Mouse (Mus musculus) spleen, adult 2 months (tissue): ENCODE data around the gene F830045P16Rik.

Experiments
- CTCF ChIP-seq: fragments of 200-500 bp; IDR thresholded peaks from 2 replicates; pipeline ENCODE4 v1.5.1; 2011; ENCODE audit warnings: mild to moderate bottlenecking, inconsistent platforms; ENCODE audit not compliant: insufficient read depth, insufficient read length, insufficient replicate concordance; ENCODE audit errors: extremely low read depth
- POLR2A ChIP-seq: fragments of 200-500 bp; IDR thresholded peaks from 2 replicates; pipeline ENCODE4 v1.6.1; 2011; ENCODE audit warnings: low read depth, low read length, inconsistent platforms

DNA sequence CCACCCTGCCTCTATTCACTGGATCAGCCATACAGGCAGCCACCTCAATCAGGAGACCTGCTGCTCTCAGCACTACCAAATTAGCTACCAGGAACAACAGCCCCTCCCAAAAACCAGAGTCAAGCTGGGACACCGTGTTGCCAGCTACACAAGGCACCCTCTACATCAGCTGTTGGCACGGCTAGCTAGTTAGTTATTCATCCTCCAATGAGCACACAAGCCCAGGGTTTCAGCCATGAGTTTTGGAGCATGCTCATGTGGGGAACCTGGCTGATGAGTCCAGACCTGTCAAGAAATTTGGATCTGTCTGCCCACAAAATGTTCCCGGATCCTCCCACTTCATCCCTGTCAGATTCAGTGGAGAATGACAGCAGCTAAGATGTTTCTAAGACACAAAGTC is 25.4 kb upstream of the F830045P16Rik start:
- TF ChIP-seq CTCF = no peak
- no peak for TF ChIP-seq POLR2A
